Mouse (Mus musculus) midbrain, embryonic 13.5 days (tissue): ENCODE results near the gene Ank2. TPM values are rescaled to one million over a fixed set of nuclear protein-coding genes. Genes with fewer than 3 reads are reported as not detected.
A peak's percentile ranks its signal among the peaks of the same experiment; 100 is the strongest.

Experiments
- ATAC-seq: fragments of 200-750 bp; cut with Nextera tagmentation; 2 replicates; pipeline ENCODE4 v1.8.0; 2017; ENCODE audit warnings: mild to moderate bottlenecking, moderate TSS enrichment, moderate library complexity
- H3K27ac ChIP-seq: fragments of 300-500 bp; sonication (generic); 2 replicates; pipeline ENCODE4 v1.5.1; 2015; ENCODE audit warnings: inconsistent platforms, mild to moderate bottlenecking, moderate library complexity
- H3K27me3 ChIP-seq: fragments of 300-500 bp; sonication (generic); 2 replicates; pipeline ENCODE4 v1.6.1; 2015; ENCODE audit warnings: mild to moderate bottlenecking, inconsistent platforms
- H3K36me3 ChIP-seq: fragments of 300-500 bp; sonication (generic); 2 replicates; pipeline ENCODE4 v1.6.1; 2015; ENCODE audit warnings: mild to moderate bottlenecking, inconsistent platforms
- H3K4me1 ChIP-seq: fragments of 300-500 bp; sonication (generic); replicated peaks from 2 replicates; pipeline ENCODE4 v1.6.1; 2015; ENCODE audit warnings: inconsistent platforms
- H3K4me2 ChIP-seq: fragments of 300-500 bp; sonication (generic); replicated peaks from 2 replicates; pipeline ENCODE4 v1.6.1; 2015; ENCODE audit warnings: moderate library complexity, mild to moderate bottlenecking, inconsistent platforms
- H3K4me3 ChIP-seq: fragments of 300-500 bp; sonication (generic); replicated peaks from 2 replicates; pipeline ENCODE4 v1.5.1; 2015; ENCODE audit warnings: mild to moderate bottlenecking, inconsistent platforms
- H3K9ac ChIP-seq: fragments of 300-500 bp; sonication (generic); replicated peaks from 2 replicates; pipeline ENCODE4 v1.6.1; 2015; ENCODE audit warnings: mild to moderate bottlenecking, inconsistent platforms
- H3K9me3 ChIP-seq: fragments of 300-500 bp; sonication (generic); 2 replicates; pipeline ENCODE4 v1.6.1; 2016; ENCODE audit warnings: mild to moderate bottlenecking, inconsistent platforms
- WGBS: fragments of 180-500 bp; shearing (Covaris S2); methylation state at CpG from one replicate; pipeline ENCODE4 v1.1.7; 2015; 5-methylcytosine and 5-hydroxymethylcytosine counted together
- polyA plus RNA-seq: library from polyadenylated mRNA; unstranded; fragments of >200 nt; fragmentation: Nextera tagmentation; extraction: Ambion mirVana; gene quantifications from 2 replicates; pipeline ENCODE4 v1.2.1, GENCODE M21; 2015

The Ank2 gene
- 186 and 204 TPM in 2 replicates for polyA plus RNA-seq

- WGBS, result under 1% methylated on average over 55 of the region's 62 CpGs
- peaks cover 18% of the 10 kb centered on the region for H3K4me1 ChIP-seq
- peak; percentile 82 for ATAC-seq
- no peaks in the 10 kb centered on the region for H3K36me3 ChIP-seq
- H3K4me2 ChIP-seq, result peak within 1 kb of the TSS; percentile 99
- H3K27ac ChIP-seq, result peak within 1 kb of the TSS; percentile 53
- peak within 1 kb of the TSS; percentile 75 for H3K4me3 ChIP-seq
- peak within 1 kb of the TSS; percentile 87 for H3K9ac ChIP-seq
- H3K9me3 ChIP-seq, result 0 out of 2 replicates have a peak, but pooled peaks cover 4% of the 10 kb centered on the region
- H3K27me3 ChIP-seq, result peaks cover 24% of the 10 kb centered on the region
Measured at GRCm38 (mm10) chr3:127498742-127499400, at the start of gene Ank2. Gene Ank2, minus strand, starts transcription at chr3:127499350.

- Histone ChIP-seq H3K9ac (no peak overlapping the region), H3K4me2 (no peak overlapping the region), H3K4me1 (peaks cover 10% of the 10 kb centered on the region; the same call in 1 of the 2 replicates), H3K27ac (no peak overlapping the region), H3K9me3 (no peaks in the 10 kb centered on the region), H3K4me3 (no peak overlapping the region), H3K27me3 (no peaks in the 10 kb centered on the region), H3K36me3 (peaks cover 25% of the 10 kb centered on the region)
- no peak for ATAC-seq
- WGBS, result 32% methylated on average over 4 of the region's 5 CpGs
Measured at GRCm38 (mm10) chr3:127547882-127548281, 48.7 kb upstream of the Ank2 start.

- Histone ChIP-seq H3K27me3 (no peaks in the 10 kb centered on the region), H3K36me3 (peaks cover 32% of the 10 kb centered on the region), H3K4me3 (no peak overlapping the region), H3K9me3 (no peaks in the 10 kb centered on the region), H3K4me1 (no peaks in the 10 kb centered on the region), H3K9ac (no peak overlapping the region), H3K27ac (no peak overlapping the region), H3K4me2 (no peak overlapping the region)
- no peak for ATAC-seq
- WGBS, result 17% methylated on average over 5 of the region's 5 CpGs
Measured at GRCm38 (mm10) chr3:127544610-127545121, 45.5 kb upstream of the Ank2 start.

- no peak for ATAC-seq
- Histone ChIP-seq H3K27me3 (no peaks in the 10 kb centered on the region), H3K36me3 (peaks cover 35% of the 10 kb centered on the region), H3K4me1 (no peaks in the 10 kb centered on the region), H3K9me3 (no peaks in the 10 kb centered on the region), H3K4me2 (no peak overlapping the region), H3K27ac (no peak overlapping the region), H3K9ac (no peak overlapping the region), H3K4me3 (no peak overlapping the region)
- 81% methylated on average over 4 of the region's 4 CpGs for WGBS
Measured at GRCm38 (mm10) chr3:127543976-127544375, 44.8 kb upstream of the Ank2 start.

- no peaks in the 10 kb centered on the region for H3K9me3 ChIP-seq
- no peak for ATAC-seq
- no peak overlapping the region for H3K4me2 ChIP-seq
- H3K9ac ChIP-seq, result no peak overlapping the region
- no peak overlapping the region for H3K27ac ChIP-seq
- H3K4me3 ChIP-seq, result no peak overlapping the region
- H3K27me3 ChIP-seq, result no peaks in the 10 kb centered on the region
- H3K36me3 ChIP-seq, result peaks cover 21% of the 10 kb centered on the region
- no peaks in the 10 kb centered on the region for H3K4me1 ChIP-seq
- WGBS, result 70% methylated on average over 6 of the region's 6 CpGs
Measured at GRCm38 (mm10) chr3:127539193-127539592, 40.0 kb upstream of the Ank2 start.

GRCm38 (mm10) chr3:127530293-127530692 is 31.1 kb upstream of the Ank2 start:
- H3K4me2 ChIP-seq, result no peak overlapping the region
- no peaks in the 10 kb centered on the region for H3K9me3 ChIP-seq
- no peaks in the 10 kb centered on the region for H3K36me3 ChIP-seq
- no peak overlapping the region for H3K27ac ChIP-seq
- H3K27me3 ChIP-seq, result no peaks in the 10 kb centered on the region
- 12% methylated on average over 4 of the region's 4 CpGs for WGBS
- no peak for ATAC-seq
- H3K9ac ChIP-seq, result no peak overlapping the region
- H3K4me1 ChIP-seq, result no peaks in the 10 kb centered on the region
- H3K4me3 ChIP-seq, result no peak overlapping the region

GRCm38 (mm10) chr3:127529824-127530223 is 30.7 kb upstream of the Ank2 start:
- Histone ChIP-seq H3K36me3 (no peaks in the 10 kb centered on the region), H3K4me2 (no peak overlapping the region), H3K4me3 (no peak overlapping the region), H3K27me3 (no peaks in the 10 kb centered on the region), H3K27ac (no peak overlapping the region), H3K9me3 (no peaks in the 10 kb centered on the region), H3K4me1 (no peaks in the 10 kb centered on the region), H3K9ac (no peak overlapping the region)
- WGBS, result 79% methylated on average over 4 of the region's 4 CpGs
- no peak for ATAC-seq

GRCm38 (mm10) chr3:127529210-127529609 is 30.1 kb upstream of the Ank2 start:
- H3K9ac ChIP-seq, result no peak overlapping the region
- H3K9me3 ChIP-seq, result no peaks in the 10 kb centered on the region
- H3K4me3 ChIP-seq, result no peak overlapping the region
- 90% methylated on average over 3 of the region's 3 CpGs for WGBS
- H3K27me3 ChIP-seq, result no peaks in the 10 kb centered on the region
- no peak overlapping the region for H3K4me2 ChIP-seq
- no peaks in the 10 kb centered on the region for H3K4me1 ChIP-seq
- H3K27ac ChIP-seq, result no peak overlapping the region
- H3K36me3 ChIP-seq, result no peaks in the 10 kb centered on the region
- no peak for ATAC-seq

GRCm38 (mm10) chr3:127527465-127528034 is 28.4 kb upstream of the Ank2 start:
- Histone ChIP-seq H3K27ac (no peak overlapping the region), H3K9me3 (no peaks in the 10 kb centered on the region), H3K9ac (no peak overlapping the region), H3K4me2 (no peak overlapping the region), H3K27me3 (no peaks in the 10 kb centered on the region), H3K36me3 (no peaks in the 10 kb centered on the region), H3K4me3 (no peak overlapping the region), H3K4me1 (no peaks in the 10 kb centered on the region)
- ATAC-seq, result no peak
- WGBS, result 78% methylated on average over 5 of the region's 5 CpGs

- Histone ChIP-seq H3K36me3 (no peaks in the 10 kb centered on the region), H3K4me3 (no peak overlapping the region), H3K27ac (no peak overlapping the region), H3K9me3 (no peaks in the 10 kb centered on the region), H3K9ac (no peak overlapping the region), H3K4me2 (no peak overlapping the region), H3K27me3 (no peaks in the 10 kb centered on the region), H3K4me1 (no peaks in the 10 kb centered on the region)
- ATAC-seq, result no peak
- 86% methylated on average over 8 of the region's 8 CpGs for WGBS
Measured at GRCm38 (mm10) chr3:127525188-127525819, 26.2 kb upstream of the Ank2 start.

- no peaks in the 10 kb centered on the region for H3K9me3 ChIP-seq
- no peak overlapping the region for H3K27ac ChIP-seq
- no peak overlapping the region for H3K4me3 ChIP-seq
- no peak for ATAC-seq
- no peaks in the 10 kb centered on the region for H3K36me3 ChIP-seq
- H3K27me3 ChIP-seq, result no peaks in the 10 kb centered on the region
- WGBS, result 85% methylated on average over 10 of the region's 10 CpGs
- H3K4me2 ChIP-seq, result no peak overlapping the region
- no peak overlapping the region for H3K9ac ChIP-seq
- H3K4me1 ChIP-seq, result no peaks in the 10 kb centered on the region
Measured at GRCm38 (mm10) chr3:127521156-127521555, 22.0 kb upstream of the Ank2 start.

GRCm38 (mm10) chr3:127520300-127520699 is 21.1 kb upstream of the Ank2 start:
- Histone ChIP-seq H3K4me1 (no peaks in the 10 kb centered on the region), H3K9ac (no peak overlapping the region), H3K36me3 (no peaks in the 10 kb centered on the region), H3K4me2 (no peak overlapping the region), H3K4me3 (no peak overlapping the region), H3K9me3 (no peaks in the 10 kb centered on the region), H3K27ac (no peak overlapping the region), H3K27me3 (no peaks in the 10 kb centered on the region)
- no peak for ATAC-seq
- WGBS, result 88% methylated on average over 6 of the region's 6 CpGs
